ENCODE assay signal across 10 mouse cellular contexts in the genomic region with DNA sequence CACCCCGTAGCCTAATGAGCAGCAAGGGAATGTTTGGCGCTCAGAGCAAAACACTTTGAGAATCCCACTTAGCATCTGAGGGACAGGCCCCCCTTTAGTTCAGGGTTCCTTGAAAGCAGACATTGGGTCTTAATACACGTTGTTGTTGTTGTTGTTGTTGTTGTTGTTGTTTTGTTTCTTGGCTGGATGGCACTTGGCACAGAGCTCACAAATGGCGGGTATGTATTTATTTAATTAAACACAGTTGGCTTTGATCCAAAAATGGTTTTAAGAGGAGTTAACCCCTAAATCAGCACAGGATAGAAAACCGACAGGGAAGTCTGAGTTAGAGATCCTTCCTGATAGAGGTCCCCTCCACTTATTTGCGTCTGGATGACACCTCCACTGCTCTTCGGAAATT. TPM values are rescaled to one million over a fixed set of nuclear protein-coding genes. Genes with fewer than 3 reads are reported as not detected.
A peak's percentile ranks its signal among the peaks of the same experiment; 100 is the strongest.
DNase-seq lines count a peak whose midpoint lies in the region; ATAC-seq lines count a peak whose summit lies in the region.
"Had no signal": no experiment of that assay in that cellular context is flagged by ENCODE, and none has a peak within 500 bp of the region (broad histone marks: within the 10 kb centered on the region; RNA-seq: fewer than 3 reads in every experiment).

No protein-coding gene starts in this region.

- DNase-seq in kidney, adult 18-20 months, result no peak
- peak; percentile 5 for DNase-seq in hindlimb bud, embryonic 11.5 days (ENCODE audit: extremely low spot score, low read depth, low spot score)
- DNase-seq in frontal cortex, postnatal 36 days (ENCODE audit: low spot score in 2 of 2), result no peak
- DNase-seq in layer of hippocampus, postnatal 36 days, result no peak
- DNase-seq in right cerebral cortex, postnatal 10 days (ENCODE audit: low spot score in 2 of 2), result no peak
- DNase-seq: kidney, postnatal 14 days had no signal

- peak overlapping the region; percentile 58; the same call in 1 of the 2 replicates for H3K4me3 ChIP-seq in kidney, embryonic 14.5 days (ENCODE audit: low read length)
- peak overlapping the region; percentile 58 for H3K4me3 ChIP-seq in embryonic facial prominence, embryonic 13.5 days
- H3K4me3 ChIP-seq in midbrain, embryonic 16.5 days (ENCODE audit: low read depth, low read length), result peak overlapping the region; percentile 56
- H3K4me3 ChIP-seq: erythroblast, embryonic 14.5 days had no signal

- no peak for ATAC-seq in kidney, embryonic 14.5 days (ENCODE audit: low FRiP score, low TSS enrichment)
- ATAC-seq in embryonic facial prominence, embryonic 13.5 days (ENCODE audit: insufficient number of reproducible peaks, insufficient read depth, low FRiP score, low TSS enrichment, low read depth), result no peak
- no peak for ATAC-seq in midbrain, embryonic 16.5 days

- H3K27ac ChIP-seq in kidney, embryonic 14.5 days (ENCODE audit: low read depth, low read length), result no peak overlapping the region
- H3K27ac ChIP-seq in embryonic facial prominence, embryonic 13.5 days, result no peak overlapping the region
- no peak overlapping the region for H3K27ac ChIP-seq in midbrain, embryonic 16.5 days (ENCODE audit: low read length)

- H3K4me2 ChIP-seq in kidney, embryonic 14.5 days (replicated peaks; ENCODE audit: low read depth, low read length), result peak overlapping the region; percentile 96; the same call in 1 of the 2 replicates
- H3K4me2 ChIP-seq in embryonic facial prominence, embryonic 13.5 days, result peak overlapping the region; percentile 99
- H3K4me2 ChIP-seq in midbrain, embryonic 16.5 days (ENCODE audit: low read length), result peak overlapping the region; percentile 97

- peaks cover 16% of the 10 kb centered on the region; the same call in 1 of the 2 replicates for H3K4me1 ChIP-seq in kidney, embryonic 14.5 days (ENCODE audit: control insufficient read depth, insufficient read depth, low read length)
- H3K4me1 ChIP-seq in embryonic facial prominence, embryonic 13.5 days, result peaks cover 20% of the 10 kb centered on the region
- peaks cover 25% of the 10 kb centered on the region; the same call in 1 of the 2 replicates for H3K4me1 ChIP-seq in midbrain, embryonic 16.5 days (ENCODE audit: control insufficient read depth, insufficient read depth, low read length)

- peaks cover 54% of the 10 kb centered on the region for H3K27me3 ChIP-seq in kidney, embryonic 14.5 days (ENCODE audit: control insufficient read depth, insufficient read depth, low read length)
- peaks cover 65% of the 10 kb centered on the region for H3K27me3 ChIP-seq in embryonic facial prominence, embryonic 13.5 days
- peaks cover 14% of the 10 kb centered on the region for H3K27me3 ChIP-seq in midbrain, embryonic 16.5 days (ENCODE audit: control insufficient read depth, insufficient read depth, low read depth, low read length)

- no peak overlapping the region for H3K9ac ChIP-seq in kidney, embryonic 14.5 days (ENCODE audit: low read depth, low read length)
- no peak overlapping the region; the same call in 1 of the 2 replicates for H3K9ac ChIP-seq in embryonic facial prominence, embryonic 13.5 days
- H3K9ac ChIP-seq in midbrain, embryonic 16.5 days (ENCODE audit: low read depth, low read length), result no peak overlapping the region

- WGBS in kidney, embryonic 14.5 days, result 6% methylated on average over 7 of the region's 7 CpGs
- 8% methylated on average over 7 of the region's 7 CpGs for WGBS in embryonic facial prominence, embryonic 13.5 days
- WGBS in midbrain, embryonic 16.5 days, result 7% methylated on average over 7 of the region's 7 CpGs

- H3K36me3 ChIP-seq in kidney, embryonic 14.5 days (ENCODE audit: control insufficient read depth, insufficient read depth, low read length), result no peaks in the 10 kb centered on the region
- H3K36me3 ChIP-seq in embryonic facial prominence, embryonic 13.5 days, result no peaks in the 10 kb centered on the region
- no peaks in the 10 kb centered on the region for H3K36me3 ChIP-seq in midbrain, embryonic 16.5 days (ENCODE audit: control insufficient read depth, insufficient read depth, low read length)

- H3K9me3 ChIP-seq in kidney, embryonic 14.5 days (ENCODE audit: control insufficient read depth, low read length), result no peaks in the 10 kb centered on the region
- no peaks in the 10 kb centered on the region for H3K9me3 ChIP-seq in embryonic facial prominence, embryonic 13.5 days
- no peaks in the 10 kb centered on the region for H3K9me3 ChIP-seq in midbrain, embryonic 16.5 days (replicated peaks; ENCODE audit: control insufficient read depth, low read length, poor library complexity, severe bottlenecking)

RNA-seq across cellular contexts. Expression of a gene that starts 0.9 kb away (rescaled TPM):
- not detected in 2 replicates for polyA plus RNA-seq in kidney, embryonic 14.5 days (2014; fragmentation: Nextera tagmentation; extraction: Ambion mirVana)
- polyA plus RNA-seq in embryonic facial prominence, embryonic 13.5 days (2015; fragmentation: Nextera tagmentation; extraction: Ambion mirVana), result 0.39 and 0.76 TPM in 2 replicates
- polyA plus RNA-seq in midbrain, embryonic 16.5 days (2015; fragmentation: Nextera tagmentation; extraction: Ambion mirVana), result 1.7 TPM in 2 replicates
- total RNA-seq in layer of hippocampus, postnatal 36 days (2021), result 10 to 100 TPM; 43.0 to 47.4 TPM
- polyA plus RNA-seq: erythroblast, embryonic 14.5 days had no signal
